Mouse (Mus musculus): ENCODE measurements at regions not wholly inside any gene's neighbourhood (a gene's known extent, or its start where the extent isn't known, plus 50 kb on each side); places are given as distances from the start of the nearest gene placed in this dataset.
A peak's percentile ranks its signal among the peaks of the same experiment; 100 is the strongest.

- no peak for DNase-seq (ENCODE audit: low spot score in 2 of 2)
These were observed 460.2 kb upstream of the Gm10131 start for GRCm38 (mm10) chr8:34571736-34572135.

- DNase-seq (ENCODE audit: low spot score in 2 of 2), result no peak
These were observed 450.7 kb upstream of the Gm10131 start for GRCm38 (mm10) chr8:34562278-34562677.

GRCm38 (mm10) chr8:34549786-34550185 is 438.2 kb upstream of the Gm10131 start:
- no peak for DNase-seq (ENCODE audit: low spot score in 2 of 2)

- DNase-seq (ENCODE audit: low spot score in 2 of 2), result no peak
These were observed 435.3 kb upstream of the Gm10131 start for GRCm38 (mm10) chr8:34546815-34547214.

- no peak for DNase-seq (ENCODE audit: low spot score in 2 of 2)
These were observed 431.0 kb upstream of the Gm10131 start for GRCm38 (mm10) chr8:34542361-34543038.

GRCm38 (mm10) chr8:34539232-34539631 is 427.7 kb upstream of the Gm10131 start:
- no peak for DNase-seq (ENCODE audit: low spot score in 2 of 2)

- DNase-seq (ENCODE audit: low spot score in 2 of 2), result no peak
These were observed 423.9 kb upstream of the Gm10131 start for GRCm38 (mm10) chr8:34535434-34535833.

- no peak for DNase-seq (ENCODE audit: low spot score in 2 of 2)
These were observed 421.9 kb upstream of the Gm10131 start for GRCm38 (mm10) chr8:34533421-34533820.

- no peak for DNase-seq (ENCODE audit: low spot score in 2 of 2)
These were observed 419.6 kb upstream of the Gm10131 start for GRCm38 (mm10) chr8:34530896-34531679.

GRCm38 (mm10) chr8:34530046-34530445 is 418.5 kb upstream of the Gm10131 start:
- no peak for DNase-seq (ENCODE audit: low spot score in 2 of 2)

GRCm38 (mm10) chr8:34529452-34529851 is 417.9 kb upstream of the Gm10131 start:
- peak in 1 of 2 experiments; percentile 30 for DNase-seq (ENCODE audit: low spot score in 2 of 2)

- DNase-seq (ENCODE audit: low spot score in 2 of 2), result no peak
These were observed 416.7 kb upstream of the Gm10131 start for GRCm38 (mm10) chr8:34528213-34528612.

GRCm38 (mm10) chr8:34525231-34525630 is 413.7 kb upstream of the Gm10131 start:
- DNase-seq (ENCODE audit: low spot score in 2 of 2), result no peak

GRCm38 (mm10) chr8:34523849-34524248 is 412.3 kb upstream of the Gm10131 start:
- no peak for DNase-seq (ENCODE audit: low spot score in 2 of 2)

GRCm38 (mm10) chr8:34521316-34521715 is 409.8 kb upstream of the Gm10131 start:
- DNase-seq (ENCODE audit: low spot score in 2 of 2), result no peak

- no peak for DNase-seq (ENCODE audit: low spot score in 2 of 2)
These were observed 409.1 kb upstream of the Gm10131 start for GRCm38 (mm10) chr8:34520664-34521063.

- DNase-seq (ENCODE audit: low spot score in 2 of 2), result no peak
These were observed 402.0 kb upstream of the Gm10131 start for GRCm38 (mm10) chr8:34513459-34514090.

- DNase-seq (ENCODE audit: low spot score in 2 of 2), result no peak
These were observed 394.5 kb upstream of the Gm10131 start for GRCm38 (mm10) chr8:34505829-34506555.

- no peak for DNase-seq (ENCODE audit: low spot score in 2 of 2)
These were observed 393.6 kb upstream of the Gm10131 start for GRCm38 (mm10) chr8:34505102-34505501.

GRCm38 (mm10) chr8:34502606-34503162 is 391.1 kb upstream of the Gm10131 start:
- no peak for DNase-seq (ENCODE audit: low spot score in 2 of 2)

GRCm38 (mm10) chr8:34499196-34499595 is 387.7 kb upstream of the Gm10131 start:
- DNase-seq (ENCODE audit: low spot score in 2 of 2), result no peak

GRCm38 (mm10) chr8:34496751-34497150 is 385.2 kb upstream of the Gm10131 start:
- no peak for DNase-seq (ENCODE audit: low spot score in 2 of 2)
